Mouse (Mus musculus): Measurements from ENCODE around the gene Wfikkn1.

DNA sequence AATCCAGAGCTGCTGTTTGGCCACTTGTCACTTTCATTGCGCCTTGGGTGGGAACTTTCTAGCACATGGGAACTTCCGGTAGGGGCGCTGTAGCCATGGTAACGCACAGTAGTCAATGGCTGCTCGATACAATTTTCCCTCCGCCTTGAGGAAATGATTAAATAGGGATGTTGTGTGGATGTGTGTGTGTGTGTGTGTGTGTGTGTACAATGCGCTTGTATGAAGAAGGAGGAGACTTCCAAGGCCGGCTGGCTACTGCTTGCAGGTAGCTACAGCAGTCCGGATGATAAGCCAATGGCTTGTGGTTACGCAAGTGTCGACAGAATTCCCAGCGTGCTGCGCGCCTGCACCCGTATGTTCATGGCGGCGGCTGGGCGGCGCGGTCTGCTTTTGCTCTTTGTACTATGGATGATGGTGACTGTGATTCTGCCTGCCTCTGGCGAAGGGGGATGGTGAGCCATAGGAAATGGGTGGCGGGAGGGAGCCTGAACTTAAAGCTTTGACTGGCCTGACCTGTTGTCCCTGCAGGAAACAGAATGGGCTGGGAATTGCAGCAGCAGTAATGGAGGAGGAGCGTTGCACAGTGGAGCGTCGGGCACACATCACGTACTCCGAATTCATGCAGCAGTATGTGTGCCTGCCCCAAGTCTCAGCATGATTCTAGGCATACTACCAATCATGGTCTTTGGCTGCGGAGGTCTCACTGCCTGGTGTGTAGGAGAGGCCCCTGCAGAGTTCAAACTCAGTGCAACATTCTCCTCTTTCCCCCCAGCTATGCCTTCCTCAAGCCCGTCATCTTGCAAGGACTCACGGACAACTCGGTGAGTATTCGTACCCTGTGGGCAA is 51.7 kb downstream of the Wfikkn1 start, which contains the start of gene Jmjd8:
- TF ChIP-seq CTCF (IDR thresholded peaks at IDR 0.05; ENCODE audit: low read depth, low read length) (no peak), POLR2A (IDR thresholded peaks at IDR 0.05; ENCODE audit: borderline replicate concordance, low read depth, low read length) (no peak)
